Mouse (Mus musculus) lung, embryonic 15.5 days (tissue): ENCODE measurements around the gene Rbm15b. TPM values are rescaled to one million over a fixed set of nuclear protein-coding genes. Genes with fewer than 3 reads are reported as not detected.
A peak's percentile ranks its signal among the peaks of the same experiment; 100 is the strongest.

Experiments used
- ATAC-seq: fragments of 200-750 bp; cut with Nextera tagmentation; 2 replicates; pipeline ENCODE4 v1.8.0; 2017; ENCODE audit warnings: moderate number of reproducible peaks, borderline replicate concordance; ENCODE audit not compliant: low FRiP score, low TSS enrichment; ENCODE audit errors: extremely low read depth
- H3K27ac ChIP-seq: fragments of 300-500 bp; sonication (generic); 2 replicates; pipeline ENCODE4 v1.5.1; 2015; ENCODE audit warnings: moderate library complexity, mild to moderate bottlenecking, inconsistent platforms
- H3K27me3 ChIP-seq: fragments of 300-500 bp; sonication (generic); 2 replicates; pipeline ENCODE4 v1.6.1; 2015; ENCODE audit warnings: inconsistent platforms
- H3K36me3 ChIP-seq: fragments of 300-500 bp; sonication (generic); 2 replicates; pipeline ENCODE4 v1.6.1; 2015; ENCODE audit warnings: inconsistent platforms
- H3K4me1 ChIP-seq: fragments of 300-500 bp; sonication (generic); 2 replicates; pipeline ENCODE4 v1.6.1; 2015; ENCODE audit warnings: inconsistent platforms
- H3K4me2 ChIP-seq: fragments of 300-500 bp; sonication (generic); 2 replicates; pipeline ENCODE4 v1.6.1; 2015; ENCODE audit warnings: inconsistent platforms, mild to moderate bottlenecking, moderate library complexity
- H3K4me3 ChIP-seq: fragments of 300-500 bp; sonication (generic); 2 replicates; pipeline ENCODE4 v1.5.1; 2015; ENCODE audit warnings: mild to moderate bottlenecking, inconsistent platforms
- H3K9ac ChIP-seq: fragments of 300-500 bp; sonication (generic); 2 replicates; pipeline ENCODE4 v1.6.1; 2015; ENCODE audit warnings: inconsistent platforms
- H3K9me3 ChIP-seq: fragments of 300-500 bp; sonication (generic); 2 replicates; pipeline ENCODE4 v1.6.1; 2016; ENCODE audit warnings: inconsistent platforms
- WGBS: fragments of 180-500 bp; shearing (Covaris S2); methylation state at CpG from one replicate; pipeline ENCODE4 v1.1.7; 2015; 5-methylcytosine and 5-hydroxymethylcytosine counted together
- polyA plus RNA-seq: library from polyadenylated mRNA; unstranded; fragments of >200 nt; fragmentation: Nextera tagmentation; extraction: Ambion mirVana; gene quantifications from 2 replicates; pipeline ENCODE4 v1.2.1, GENCODE M21; 2015

Gene Rbm15b
- polyA plus RNA-seq: 10.7 and 11.5 TPM in 2 replicates

DNA sequence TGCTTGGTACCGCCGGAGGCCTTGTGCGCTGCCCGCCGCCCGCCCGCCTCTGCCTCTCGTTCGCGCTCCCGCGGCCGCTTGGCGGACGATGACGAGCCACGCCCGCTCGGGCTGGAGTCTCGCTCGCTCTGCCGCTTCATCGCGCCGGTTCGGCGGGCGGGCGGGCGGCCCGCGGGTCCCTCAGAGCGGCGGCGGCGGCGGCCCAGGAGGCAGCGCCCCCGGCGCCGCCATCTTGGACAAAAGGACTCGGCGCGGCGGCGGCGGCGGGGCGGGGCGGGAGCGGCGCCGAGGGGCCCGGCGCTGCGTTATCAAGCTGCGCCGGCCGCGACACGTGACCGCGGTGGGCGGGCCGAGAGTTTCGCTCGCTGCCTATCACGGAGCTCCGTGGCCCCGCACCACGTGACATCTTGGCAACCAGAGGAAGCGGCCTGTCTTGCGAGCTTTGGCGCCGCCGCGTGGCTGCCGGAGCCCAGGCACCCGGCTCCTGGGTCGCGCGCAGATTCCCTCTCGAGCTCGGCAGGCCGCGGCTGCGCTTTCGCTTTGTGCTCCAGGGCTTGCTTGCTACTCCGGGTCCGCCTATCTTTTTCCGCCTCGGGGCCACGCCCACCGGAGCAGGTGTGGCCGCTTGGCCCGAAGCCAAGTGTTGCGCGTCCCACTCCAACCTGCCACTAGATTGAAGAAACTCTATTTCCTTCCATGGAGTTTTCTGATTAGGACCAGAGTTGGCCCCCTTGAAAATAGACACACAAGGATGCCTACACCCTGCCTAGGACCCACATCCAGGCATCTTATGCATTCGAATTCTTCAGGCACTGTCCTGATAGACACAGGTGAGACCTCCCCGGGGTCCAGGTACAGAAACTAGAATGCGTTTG lies at the start of gene Rbm15b:
TSS of gene Rbm15b (minus strand) at position 601 of the 875 bp plus-strand sequence.
- H3K4me2 ChIP-seq: peak within 1 kb of the TSS; percentile 95
- peak within 1 kb of the TSS; percentile 83 for H3K27ac ChIP-seq
- ATAC-seq: peak; percentile 79
- 2% methylated on average over 75 of the region's 101 CpGs for WGBS
- H3K9me3 ChIP-seq: no peaks in the 10 kb centered on the region
- peaks cover 67% of the 10 kb centered on the region for H3K4me1 ChIP-seq
- peaks cover 42% of the 10 kb centered on the region for H3K36me3 ChIP-seq
- H3K4me3 ChIP-seq: peak within 1 kb of the TSS; percentile 77
- H3K27me3 ChIP-seq: no peaks in the 10 kb centered on the region
- peak within 1 kb of the TSS; percentile 87 for H3K9ac ChIP-seq

DNA sequence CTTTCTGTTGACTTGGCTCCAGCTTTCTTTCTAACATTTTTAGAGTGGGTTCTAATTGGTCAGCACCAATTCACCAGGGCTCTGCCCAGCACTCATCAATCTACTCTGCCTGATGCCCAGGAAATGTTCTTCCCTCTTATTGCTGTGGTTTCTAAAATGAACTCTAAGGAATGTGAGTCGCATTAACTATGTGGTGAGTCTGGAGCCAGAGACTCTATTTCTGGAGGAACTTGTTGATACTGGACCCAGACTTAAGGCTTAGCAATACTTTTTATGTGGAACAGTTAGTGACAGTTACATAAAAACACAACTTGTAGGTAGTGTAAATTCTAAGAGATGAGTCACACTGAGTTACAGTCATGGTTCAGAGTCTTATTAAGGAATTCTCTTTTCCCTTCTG lies 47.8 kb upstream of the Rbm15b start:
- no peaks in the 10 kb centered on the region for H3K27me3 ChIP-seq
- no peaks in the 10 kb centered on the region for H3K9me3 ChIP-seq
- WGBS: 86% methylated on average over 1 of the region's 1 CpGs
- no peak overlapping the region for H3K27ac ChIP-seq
- no peak for ATAC-seq
- H3K4me1 ChIP-seq: no peaks in the 10 kb centered on the region
- H3K9ac ChIP-seq: no peak overlapping the region
- no peaks in the 10 kb centered on the region for H3K36me3 ChIP-seq
- no peak overlapping the region for H3K4me2 ChIP-seq
- no peak overlapping the region for H3K4me3 ChIP-seq

DNA sequence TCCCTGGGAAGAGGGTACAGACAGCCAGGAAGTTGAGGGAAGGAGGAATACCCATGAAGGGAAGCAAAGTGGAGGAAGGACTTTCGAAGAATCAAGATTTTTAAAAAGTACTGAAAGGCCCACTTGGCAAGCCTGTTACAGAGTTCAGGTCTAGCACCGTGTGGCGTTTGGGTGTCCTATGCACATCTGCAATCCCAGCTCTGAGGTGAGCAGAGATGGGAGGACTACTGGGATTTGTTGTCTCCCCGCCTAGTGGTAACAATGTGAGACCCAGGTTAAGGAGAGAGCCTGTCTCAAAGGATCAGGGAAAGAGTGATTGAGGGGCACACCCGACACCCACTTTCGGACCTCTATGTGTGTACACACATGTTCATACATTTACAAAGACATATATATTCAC lies 27.6 kb upstream of the Rbm15b start:
- H3K36me3 ChIP-seq: no peaks in the 10 kb centered on the region
- WGBS: 83% methylated on average over 6 of the region's 6 CpGs

DNA sequence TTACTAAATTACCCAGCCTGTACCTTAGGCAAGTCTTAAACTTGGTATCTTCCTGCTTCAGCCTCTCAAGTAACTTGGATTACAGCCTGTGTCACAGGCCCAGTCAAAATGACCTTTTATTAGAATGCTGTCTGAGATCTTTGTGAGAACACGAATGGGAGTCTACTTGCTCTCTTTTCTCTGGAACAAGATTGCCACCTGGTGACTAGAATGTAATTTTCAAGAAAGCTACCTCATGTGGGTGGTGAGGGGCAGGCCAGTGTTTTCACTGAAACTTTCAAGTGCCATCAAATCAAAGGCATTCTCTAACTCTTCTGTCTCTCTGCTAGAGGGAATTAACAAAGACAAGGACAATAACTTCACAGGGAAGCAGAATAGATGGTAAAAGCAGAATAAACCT lies 26.5 kb upstream of the Rbm15b start:
- no peak overlapping the region for H3K27ac ChIP-seq
- H3K9ac ChIP-seq: no peak overlapping the region
- H3K36me3 ChIP-seq: no peaks in the 10 kb centered on the region
- 0 out of 2 replicates have a peak, but pooled peaks cover 4% of the 10 kb centered on the region for H3K4me1 ChIP-seq
- 4% methylated on average over 1 of the region's 1 CpGs for WGBS
- H3K4me2 ChIP-seq: no peak overlapping the region
- H3K9me3 ChIP-seq: no peaks in the 10 kb centered on the region
- H3K4me3 ChIP-seq: no peak overlapping the region
- no peaks in the 10 kb centered on the region for H3K27me3 ChIP-seq
- ATAC-seq: no peak

More for the DNA sequence above, 27.6 kb upstream of the Rbm15b start:
- Histone ChIP-seq H3K27me3 (no peaks in the 10 kb centered on the region), H3K27ac (no peak overlapping the region), H3K9me3 (no peaks in the 10 kb centered on the region), H3K4me2 (no peak overlapping the region), H3K4me1 (0 out of 2 replicates have a peak, but pooled peaks cover 4% of the 10 kb centered on the region), H3K9ac (no peak overlapping the region), H3K4me3 (no peak overlapping the region)
- no peak for ATAC-seq

DNA sequence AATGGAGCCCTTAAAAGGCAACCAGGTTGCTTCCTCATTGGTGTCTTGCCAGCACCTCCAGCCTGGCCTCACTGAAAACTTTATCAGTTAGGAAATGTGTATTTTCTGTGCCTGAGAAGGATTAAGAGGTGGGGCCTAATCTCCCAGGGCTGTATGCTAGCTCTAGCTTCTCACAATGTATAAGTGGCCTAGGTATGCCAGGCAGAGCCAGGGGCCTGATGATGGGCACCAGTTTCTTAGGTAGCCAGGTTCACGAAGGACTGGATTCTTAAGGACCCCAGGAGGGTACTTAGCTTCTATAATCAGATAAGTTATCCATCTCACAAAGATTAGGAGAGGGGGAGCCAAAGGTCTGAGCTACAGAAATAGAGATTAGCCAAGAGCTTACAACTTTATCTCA lies 24.4 kb upstream of the Rbm15b start:
- Histone ChIP-seq H3K36me3 (no peaks in the 10 kb centered on the region), H3K4me2 (no peak overlapping the region), H3K9me3 (no peaks in the 10 kb centered on the region), H3K4me1 (0 out of 2 replicates have a peak, but pooled peaks cover 4% of the 10 kb centered on the region), H3K4me3 (no peak overlapping the region), H3K27ac (no peak overlapping the region), H3K27me3 (no peaks in the 10 kb centered on the region), H3K9ac (no peak overlapping the region)
- WGBS: 46% methylated on average over 1 of the region's 1 CpGs
- ATAC-seq: peak; percentile 49; the same call in 1 of the 2 replicates

DNA sequence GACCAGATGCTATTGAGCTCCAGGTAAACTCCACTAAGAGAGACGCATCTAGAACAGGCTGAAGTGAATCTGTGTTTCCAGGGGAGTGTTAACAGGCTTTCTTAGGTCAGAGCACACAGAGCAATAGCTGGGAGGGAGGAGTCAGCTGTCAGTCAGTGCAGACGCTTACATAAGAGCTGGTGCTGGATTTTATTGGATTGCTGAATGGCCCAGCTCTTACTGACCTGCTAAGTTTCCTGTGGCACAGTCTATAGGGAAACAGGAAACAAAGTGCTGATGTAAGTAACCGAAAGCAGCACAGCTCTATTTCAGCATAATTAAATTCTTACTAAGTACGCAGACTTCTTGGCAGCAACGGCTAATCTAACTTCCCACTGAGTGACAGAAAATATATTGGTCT lies 21.5 kb upstream of the Rbm15b start:
- H3K4me1 ChIP-seq: 0 out of 2 replicates have a peak, but pooled peaks cover 4% of the 10 kb centered on the region
- no peaks in the 10 kb centered on the region for H3K36me3 ChIP-seq
- no peak overlapping the region for H3K4me3 ChIP-seq
- H3K9ac ChIP-seq: no peak overlapping the region
- no peaks in the 10 kb centered on the region for H3K27me3 ChIP-seq
- no peaks in the 10 kb centered on the region for H3K9me3 ChIP-seq
- H3K27ac ChIP-seq: no peak overlapping the region
- 32% methylated on average over 5 of the region's 5 CpGs for WGBS
- H3K4me2 ChIP-seq: no peak overlapping the region
- ATAC-seq: no peak

DNA sequence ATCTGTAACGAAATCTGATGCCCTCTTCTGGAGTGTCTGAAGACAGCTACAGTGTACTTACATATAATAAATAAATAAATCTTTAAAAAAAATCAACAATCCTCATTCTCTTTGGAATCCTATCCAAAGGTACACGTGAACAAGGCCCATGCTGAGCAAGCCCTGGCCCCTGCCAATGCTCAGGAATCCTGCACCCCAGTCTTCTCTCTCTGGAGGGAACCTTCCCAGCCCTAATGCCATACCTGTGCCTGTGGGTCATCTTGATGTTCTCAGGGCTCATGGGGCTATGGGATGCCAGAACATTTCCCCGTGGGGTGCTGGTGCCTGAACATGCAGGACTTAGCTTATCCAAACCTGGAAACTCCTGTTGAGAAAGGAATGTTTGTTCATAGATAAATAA lies 20.9 kb upstream of the Rbm15b start:
- H3K4me3 ChIP-seq: no peak overlapping the region
- no peaks in the 10 kb centered on the region for H3K27me3 ChIP-seq
- ATAC-seq: no peak
- H3K27ac ChIP-seq: no peak overlapping the region
- no peak overlapping the region for H3K9ac ChIP-seq
- 0 out of 2 replicates have a peak, but pooled peaks cover 4% of the 10 kb centered on the region for H3K4me1 ChIP-seq
- no peak overlapping the region for H3K4me2 ChIP-seq
- H3K9me3 ChIP-seq: no peaks in the 10 kb centered on the region
- 63% methylated on average over 3 of the region's 3 CpGs for WGBS
- no peaks in the 10 kb centered on the region for H3K36me3 ChIP-seq

DNA sequence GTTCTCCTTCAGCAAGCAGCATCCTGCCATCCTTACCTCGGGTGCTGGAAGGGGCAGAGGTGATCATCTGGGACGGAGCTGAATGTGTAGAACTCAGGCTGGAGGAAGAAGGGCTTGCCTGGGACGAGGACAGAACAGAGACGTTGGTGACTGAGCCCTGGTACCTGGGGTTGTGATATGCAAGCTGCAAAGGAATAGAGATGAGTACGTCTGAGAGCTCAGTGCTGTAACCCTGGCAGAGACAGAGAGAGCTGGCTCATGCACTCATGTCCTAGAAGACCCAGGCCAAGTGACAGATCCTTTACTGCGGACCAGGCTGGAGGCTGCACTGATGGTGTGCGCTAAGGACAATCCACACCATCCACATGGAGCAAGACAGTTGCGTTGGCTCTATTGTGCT lies 19.4 kb upstream of the Rbm15b start:
- Histone ChIP-seq H3K4me2 (no peak overlapping the region), H3K9ac (no peak overlapping the region), H3K27me3 (no peaks in the 10 kb centered on the region), H3K9me3 (no peaks in the 10 kb centered on the region), H3K4me3 (no peak overlapping the region), H3K4me1 (0 out of 2 replicates have a peak, but pooled peaks cover 4% of the 10 kb centered on the region), H3K36me3 (no peaks in the 10 kb centered on the region), H3K27ac (no peak overlapping the region)
- 80% methylated on average over 8 of the region's 8 CpGs for WGBS
- ATAC-seq: no peak

DNA sequence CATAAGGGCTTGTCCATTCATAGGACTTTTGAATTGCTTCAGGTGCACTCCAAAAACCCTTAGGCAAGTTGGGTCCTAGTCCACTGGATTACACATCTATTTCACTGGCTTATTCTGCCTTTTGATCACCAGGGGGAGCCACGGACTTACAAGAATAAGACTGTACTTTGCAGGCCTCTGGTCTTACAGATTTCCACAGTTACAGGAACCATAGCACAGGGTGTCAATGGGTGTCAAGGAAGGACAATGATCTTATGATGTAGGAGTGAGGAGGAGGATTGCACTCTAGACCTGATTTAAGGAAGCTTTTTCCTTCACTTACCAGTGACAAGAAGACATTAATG lies 16.5 kb upstream of the Rbm15b start:
- H3K4me3 ChIP-seq: no peak overlapping the region
- ATAC-seq: no peak
- no peaks in the 10 kb centered on the region for H3K36me3 ChIP-seq
- H3K27ac ChIP-seq: no peak overlapping the region
- H3K9ac ChIP-seq: no peak overlapping the region
- H3K4me2 ChIP-seq: no peak overlapping the region
- no peaks in the 10 kb centered on the region for H3K4me1 ChIP-seq
- H3K9me3 ChIP-seq: no peaks in the 10 kb centered on the region
- no peaks in the 10 kb centered on the region for H3K27me3 ChIP-seq
- 3% methylated on average over 1 of the region's 1 CpGs for WGBS

DNA sequence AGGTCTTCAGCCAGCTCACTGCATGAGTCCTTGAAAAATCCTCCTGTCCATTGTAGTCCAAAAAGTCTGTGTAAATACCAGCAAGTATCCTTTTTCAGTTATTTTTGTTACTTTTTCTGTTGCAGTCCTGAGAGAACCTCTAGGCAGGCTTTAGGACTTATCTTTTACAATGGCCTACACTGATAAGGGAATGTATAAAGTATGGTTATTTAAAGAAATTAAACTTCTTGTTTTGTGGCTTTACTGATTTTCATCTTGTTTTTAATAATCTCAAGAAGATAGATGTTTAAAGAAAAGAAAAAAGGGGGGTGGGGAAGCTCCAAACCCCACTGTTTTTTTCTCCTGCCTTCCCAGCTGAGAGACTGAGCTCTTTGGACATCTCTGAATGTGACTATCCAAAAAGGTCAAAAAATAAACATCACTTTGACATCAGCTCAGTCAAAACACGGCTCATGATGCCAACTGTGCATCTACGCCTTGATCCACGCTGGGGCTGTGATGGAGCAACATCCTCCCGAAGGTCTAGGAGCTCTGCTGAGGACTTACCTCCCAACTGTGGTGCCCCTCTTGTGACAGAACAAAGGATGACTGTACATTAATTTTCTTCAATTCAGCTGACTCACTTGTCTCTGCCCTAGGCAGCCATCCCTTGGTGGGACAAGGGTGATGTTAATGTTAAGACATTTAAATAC lies 16.0 kb upstream of the Rbm15b start:
- Histone ChIP-seq H3K36me3 (no peaks in the 10 kb centered on the region), H3K9ac (no peak overlapping the region), H3K4me1 (no peaks in the 10 kb centered on the region), H3K4me2 (no peak overlapping the region), H3K27ac (no peak overlapping the region), H3K27me3 (no peaks in the 10 kb centered on the region), H3K4me3 (no peak overlapping the region), H3K9me3 (no peaks in the 10 kb centered on the region)
- 59% methylated on average over 4 of the region's 4 CpGs for WGBS
- no peak for ATAC-seq

DNA sequence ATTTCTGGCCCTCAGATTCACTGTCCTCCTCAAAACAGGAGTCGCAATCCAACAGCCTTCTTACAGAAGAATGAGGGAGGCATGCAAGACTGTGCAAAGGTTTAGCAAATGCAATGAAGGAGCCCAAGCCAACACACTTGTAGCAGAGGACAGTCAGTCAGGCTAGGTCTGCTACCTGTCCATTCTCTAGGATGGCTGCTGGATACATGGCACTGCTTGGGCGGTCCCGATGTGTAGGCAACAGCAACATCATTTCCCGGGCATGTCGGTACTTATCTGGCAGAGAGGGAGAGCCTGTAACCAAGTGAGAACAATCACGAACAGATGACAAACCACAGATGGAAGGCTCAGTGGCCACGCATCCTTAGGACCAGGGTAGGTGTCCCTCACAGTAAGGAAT lies 14.4 kb upstream of the Rbm15b start:
- ATAC-seq: no peak
- Histone ChIP-seq H3K9me3 (no peaks in the 10 kb centered on the region), H3K27ac (no peak overlapping the region), H3K4me3 (no peak overlapping the region), H3K36me3 (no peaks in the 10 kb centered on the region), H3K27me3 (no peaks in the 10 kb centered on the region), H3K4me2 (no peak overlapping the region), H3K4me1 (no peaks in the 10 kb centered on the region), H3K9ac (no peak overlapping the region)
- WGBS: 82% methylated on average over 7 of the region's 7 CpGs

DNA sequence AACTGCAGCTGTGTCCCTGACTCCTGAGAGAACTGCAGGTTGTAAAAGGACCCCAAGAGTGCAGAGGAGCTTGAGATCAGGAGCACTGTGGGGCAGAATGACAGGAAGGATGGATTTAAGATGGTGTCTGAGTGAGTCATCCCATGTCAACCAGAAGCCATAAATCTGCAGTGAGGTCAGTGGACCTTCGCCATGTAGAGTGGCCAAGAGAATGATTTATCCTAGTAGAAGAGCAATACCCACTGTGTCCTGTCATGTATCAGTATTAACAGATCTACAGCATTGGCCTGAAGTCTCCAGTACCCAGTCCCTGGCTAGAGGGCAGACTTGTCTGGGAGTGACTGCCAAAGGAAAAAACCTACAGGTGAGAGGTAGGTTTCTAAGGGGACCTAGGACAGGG lies 11.7 kb upstream of the Rbm15b start:
- Histone ChIP-seq H3K4me3 (no peak overlapping the region), H3K27me3 (no peaks in the 10 kb centered on the region), H3K9ac (no peak overlapping the region), H3K4me1 (no peaks in the 10 kb centered on the region), H3K36me3 (no peaks in the 10 kb centered on the region), H3K4me2 (no peak overlapping the region), H3K9me3 (no peaks in the 10 kb centered on the region), H3K27ac (no peak overlapping the region)
- WGBS: 70% methylated on average over 1 of the region's 1 CpGs
- ATAC-seq: no peak
